Mouse (Mus musculus) forebrain, embryonic 14.5 days (tissue): ENCODE data around the gene Slc38a9. TPM values are rescaled to one million over a fixed set of nuclear protein-coding genes. Genes with fewer than 3 reads are reported as not detected.

Experiments used
- ATAC-seq: fragments of 200-750 bp; cut with Nextera tagmentation; 2 replicates; pipeline ENCODE4 v1.8.0; 2017; ENCODE audit warnings: mild to moderate bottlenecking, moderate library complexity
- DNase-seq: peaks from one replicate; pipeline ENCODE4 v3.0.0-alpha.2; 2015; ENCODE audit warnings: low spot score
- H3K27ac ChIP-seq: fragments of 300-500 bp; sonication (generic); 2 replicates; pipeline ENCODE4 v1.5.1; 2014; ENCODE audit warnings: low read depth, mild to moderate bottlenecking, control low read depth, low read length, moderate library complexity
- H3K27me3 ChIP-seq: fragments of 300-500 bp; sonication (generic); replicated peaks from 2 replicates; pipeline ENCODE4 v1.6.1; 2014; ENCODE audit warnings: low read length, control low read depth, mixed read lengths; ENCODE audit not compliant: control insufficient read depth, insufficient read depth
- H3K36me3 ChIP-seq: fragments of 300-500 bp; sonication (generic); 2 replicates; pipeline ENCODE4 v1.6.1; 2014; ENCODE audit warnings: low read length, control low read depth; ENCODE audit not compliant: control insufficient read depth, insufficient read depth
- H3K4me1 ChIP-seq: fragments of 300-500 bp; sonication (generic); 2 replicates; pipeline ENCODE4 v1.6.1; 2014; ENCODE audit warnings: antibody characterized with exemption, low read length, control low read depth; ENCODE audit not compliant: control insufficient read depth, insufficient read depth
- H3K4me2 ChIP-seq: fragments of 300-500 bp; sonication (generic); 2 replicates; pipeline ENCODE4 v1.6.1; 2014; ENCODE audit warnings: mild to moderate bottlenecking, control low read depth, low read length
- H3K4me3 ChIP-seq: fragments of 300-500 bp; sonication (generic); 2 replicates; pipeline ENCODE4 v1.5.1; 2014; ENCODE audit warnings: low read depth, low read length, control low read depth
- H3K9ac ChIP-seq: fragments of 300-500 bp; sonication (generic); 2 replicates; pipeline ENCODE4 v1.6.1; 2014; ENCODE audit warnings: mild to moderate bottlenecking, low read length, control low read depth, moderate library complexity
- H3K9me3 ChIP-seq: fragments of 300-500 bp; sonication (generic); replicated peaks from 2 replicates; pipeline ENCODE4 v1.6.1; 2016; ENCODE audit warnings: low read length, control low read depth, mixed read lengths; ENCODE audit not compliant: control insufficient read depth
- WGBS: fragments of 180-500 bp; shearing (Covaris S2); extraction: QIAGEN DNeasy Blood & Tissue Kit; methylation state at CpG from one replicate; pipeline ENCODE4 v1.1.7; 2014; 5-methylcytosine and 5-hydroxymethylcytosine counted together
- polyA plus RNA-seq: library from polyadenylated mRNA; unstranded; fragments of >200 nt; fragmentation: Nextera tagmentation; extraction: Ambion mirVana; gene quantifications from 2 replicates; pipeline ENCODE4 v1.2.1, GENCODE M21; 2014

Slc38a9 gene
- polyA plus RNA-seq, 1 experiment from 2014 or later: 16.8 TPM

DNA sequence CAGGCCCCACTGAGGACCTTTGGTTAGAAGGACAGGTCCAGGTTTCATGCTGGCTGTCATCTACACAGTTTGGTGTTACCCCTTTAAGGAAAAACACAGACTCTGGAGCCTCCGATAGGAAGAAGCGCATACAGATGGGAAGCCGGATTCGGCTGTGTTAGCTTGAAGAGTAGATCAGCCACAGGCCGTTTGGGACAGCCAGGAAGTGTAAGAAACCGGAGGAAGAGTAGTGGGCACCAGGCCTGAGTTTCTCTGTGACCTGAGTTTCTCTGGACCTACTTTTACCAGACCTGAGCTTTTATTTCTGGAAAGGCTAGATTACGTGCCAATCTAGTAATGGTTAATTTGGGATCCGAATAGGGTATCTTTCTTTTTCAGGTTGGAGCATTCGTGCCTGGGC, 76.6 kb downstream of the Slc38a9 start:
- Histone ChIP-seq H3K4me2 (no peak overlapping the region), H3K4me3 (no peak overlapping the region), H3K36me3 (0 out of 2 replicates have a peak, but pooled peaks cover 5% of the 10 kb centered on the region), H3K27ac (no peak overlapping the region), H3K9me3 (no peaks in the 10 kb centered on the region), H3K4me1 (no peaks in the 10 kb centered on the region), H3K27me3 (no peaks in the 10 kb centered on the region), H3K9ac (no peak overlapping the region)
- ATAC-seq: no peak
- no peak for DNase-seq
- 89% methylated on average over 9 of the region's 9 CpGs for WGBS

DNA sequence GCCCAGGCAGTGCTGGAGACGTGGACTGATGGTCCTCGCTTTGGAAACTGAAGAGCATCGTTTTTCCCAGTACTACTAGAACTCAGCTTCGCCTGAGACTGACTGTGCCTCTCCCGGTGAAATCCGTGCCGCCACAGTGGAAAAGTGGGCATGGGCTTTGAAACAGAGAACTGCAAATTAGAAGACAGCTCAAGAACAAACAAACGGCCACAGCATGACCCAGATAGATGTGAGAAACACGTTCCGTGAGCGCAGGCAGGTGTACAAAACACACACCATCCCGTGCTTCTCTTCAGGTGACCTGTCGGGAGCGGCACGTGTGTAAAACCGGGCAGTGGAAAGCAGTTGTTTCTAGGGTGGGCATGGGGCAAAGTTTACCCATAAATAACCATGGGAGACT, 77.5 kb downstream of the Slc38a9 start:
- ATAC-seq (no peak), DNase-seq (no peak)
- H3K27ac ChIP-seq: no peak overlapping the region
- H3K4me1 ChIP-seq: no peaks in the 10 kb centered on the region
- no peaks in the 10 kb centered on the region for H3K27me3 ChIP-seq
- H3K9me3 ChIP-seq: no peaks in the 10 kb centered on the region
- WGBS: 92% methylated on average over 16 of the region's 16 CpGs
- no peaks in the 10 kb centered on the region for H3K36me3 ChIP-seq
- H3K4me2 ChIP-seq: no peak overlapping the region
- H3K9ac ChIP-seq: no peak overlapping the region
- H3K4me3 ChIP-seq: no peak overlapping the region

DNA sequence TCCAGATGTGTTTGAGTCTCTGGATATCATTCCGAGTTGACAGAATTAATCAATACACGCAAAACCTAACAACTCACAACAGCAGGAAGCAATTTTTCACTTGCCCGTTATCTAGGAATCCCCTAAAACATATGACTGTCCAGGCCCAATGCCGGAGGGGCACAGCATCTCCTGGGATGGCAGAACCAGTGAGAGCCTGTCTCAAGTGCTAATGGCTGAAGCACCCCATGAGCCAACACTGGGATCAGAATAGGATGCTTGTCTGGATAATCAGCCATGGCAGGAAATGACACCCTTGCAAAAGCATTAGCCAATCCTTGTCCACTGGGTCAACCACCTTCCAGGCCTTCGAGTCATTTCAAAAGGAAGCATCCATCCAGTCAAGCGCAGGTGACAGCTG, 79.5 kb downstream of the Slc38a9 start:
- no peak overlapping the region for H3K4me3 ChIP-seq
- no peak for DNase-seq
- H3K4me1 ChIP-seq: no peaks in the 10 kb centered on the region
- 88% methylated on average over 6 of the region's 6 CpGs for WGBS
- no peak for ATAC-seq
- no peak overlapping the region for H3K27ac ChIP-seq
- H3K27me3 ChIP-seq: no peaks in the 10 kb centered on the region
- no peaks in the 10 kb centered on the region for H3K9me3 ChIP-seq
- H3K4me2 ChIP-seq: no peak overlapping the region
- H3K9ac ChIP-seq: no peak overlapping the region
- H3K36me3 ChIP-seq: no peaks in the 10 kb centered on the region

DNA sequence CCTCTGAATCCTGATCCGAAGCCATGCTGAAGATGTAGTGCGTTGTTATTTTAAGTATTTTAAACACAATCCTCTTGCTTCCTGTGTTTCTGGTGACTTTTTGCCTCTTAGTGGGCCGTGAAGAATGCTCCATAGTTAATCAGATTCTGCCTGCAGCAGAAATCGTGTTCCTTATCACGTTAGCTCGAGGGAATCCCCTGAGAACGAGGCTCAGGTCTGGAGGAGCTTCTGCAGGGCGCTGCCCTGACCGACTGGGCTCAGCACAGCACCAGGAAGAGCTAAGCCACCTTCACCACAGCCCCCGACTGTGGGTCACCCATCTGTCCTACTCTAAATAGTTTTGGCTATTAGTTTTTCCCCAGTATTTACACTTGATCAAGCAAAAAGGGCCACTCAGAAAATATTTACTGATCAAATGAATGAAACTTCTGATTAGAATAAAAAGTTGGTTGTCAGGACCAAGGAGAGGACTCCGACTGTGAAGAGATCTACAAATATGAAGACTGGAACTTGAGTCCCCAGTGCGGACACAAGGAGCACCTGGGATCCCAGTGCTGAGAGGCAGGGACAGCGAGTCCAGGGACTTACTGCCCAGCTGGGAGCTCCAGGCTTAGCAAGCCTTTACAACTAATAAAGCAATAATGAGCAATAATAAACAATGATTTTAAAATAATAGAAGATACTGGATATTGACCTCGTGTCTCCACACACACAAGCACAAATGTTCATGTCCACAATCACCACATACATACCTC, 81.7 kb downstream of the Slc38a9 start:
- H3K9me3 ChIP-seq: no peaks in the 10 kb centered on the region
- no peak for ATAC-seq
- H3K27ac ChIP-seq: no peak overlapping the region
- H3K27me3 ChIP-seq: no peaks in the 10 kb centered on the region
- no peak overlapping the region for H3K4me2 ChIP-seq
- H3K4me1 ChIP-seq: no peaks in the 10 kb centered on the region
- H3K4me3 ChIP-seq: no peak overlapping the region
- no peaks in the 10 kb centered on the region for H3K36me3 ChIP-seq
- no peak for DNase-seq
- H3K9ac ChIP-seq: no peak overlapping the region
- 73% methylated on average over 14 of the region's 14 CpGs for WGBS

DNA sequence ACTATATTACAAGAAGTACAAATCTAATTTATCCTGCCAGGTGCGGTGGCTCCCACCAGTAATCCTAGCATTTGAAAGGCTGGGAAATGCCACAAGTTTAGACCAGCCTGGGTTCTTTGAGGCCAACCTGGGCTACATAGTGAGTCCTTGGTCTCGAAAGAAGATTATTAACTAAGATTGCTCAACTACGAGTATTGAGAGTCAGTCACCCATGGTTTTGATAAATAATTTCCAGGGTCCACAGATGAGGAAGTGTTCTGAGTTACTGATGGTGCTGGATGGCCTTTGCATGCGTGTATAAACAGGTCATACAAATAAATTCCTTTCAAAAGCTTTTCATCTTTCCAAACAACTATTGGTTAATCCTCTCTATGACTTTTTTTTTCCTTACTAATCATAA, 83.1 kb downstream of the Slc38a9 start:
- H3K9me3 ChIP-seq: no peaks in the 10 kb centered on the region
- H3K4me1 ChIP-seq: no peaks in the 10 kb centered on the region
- no peaks in the 10 kb centered on the region for H3K27me3 ChIP-seq
- H3K4me2 ChIP-seq: no peak overlapping the region
- DNase-seq (no peak), ATAC-seq (no peak)
- H3K36me3 ChIP-seq: no peaks in the 10 kb centered on the region
- no peak overlapping the region for H3K9ac ChIP-seq
- 83% methylated on average over 4 of the region's 4 CpGs for WGBS
- H3K4me3 ChIP-seq: no peak overlapping the region
- H3K27ac ChIP-seq: no peak overlapping the region

DNA sequence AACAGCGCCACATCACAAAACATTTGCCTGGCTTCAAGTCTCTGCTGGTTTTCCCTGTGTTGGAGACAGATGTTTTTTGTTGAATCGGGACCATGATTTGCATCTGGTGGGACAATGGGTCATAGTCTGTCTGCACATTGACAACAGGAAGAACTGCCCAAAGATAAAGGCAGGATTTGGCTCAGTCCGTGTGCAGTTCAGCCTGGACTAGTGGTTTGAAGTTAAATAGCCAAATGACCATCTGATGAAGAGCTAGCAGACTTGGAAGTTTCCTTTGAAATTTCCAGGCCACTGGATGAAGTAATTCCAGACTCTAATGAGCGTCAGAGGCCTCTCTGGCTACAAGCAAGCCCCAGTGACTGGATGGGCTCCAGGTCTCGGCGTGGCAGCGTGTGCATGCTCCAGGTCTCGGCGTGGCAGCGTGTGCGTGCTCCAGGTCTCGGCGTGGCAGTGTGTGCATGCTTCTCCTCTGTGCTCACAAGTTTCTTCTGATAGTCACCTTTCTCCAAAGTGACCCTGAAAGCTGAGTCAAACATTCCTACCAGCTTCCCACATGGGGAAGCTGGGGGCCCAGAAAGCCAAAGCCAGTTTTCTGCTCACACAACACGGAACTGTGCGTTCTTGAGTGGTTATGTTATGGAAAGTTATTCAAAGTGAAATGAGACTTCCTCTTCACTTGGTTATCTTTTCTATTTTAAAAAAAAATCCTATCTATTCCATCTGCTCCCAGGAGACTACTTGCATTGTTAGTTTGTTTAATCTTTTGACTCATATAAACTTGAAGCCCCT, 83.7 kb downstream of the Slc38a9 start:
- 91% methylated on average over 15 of the region's 15 CpGs for WGBS
- Histone ChIP-seq H3K4me3 (no peak overlapping the region), H3K9me3 (no peaks in the 10 kb centered on the region), H3K4me1 (no peaks in the 10 kb centered on the region), H3K36me3 (no peaks in the 10 kb centered on the region), H3K27ac (no peak overlapping the region), H3K27me3 (no peaks in the 10 kb centered on the region), H3K4me2 (no peak overlapping the region), H3K9ac (no peak overlapping the region)
- ATAC-seq (no peak), DNase-seq (no peak)

DNA sequence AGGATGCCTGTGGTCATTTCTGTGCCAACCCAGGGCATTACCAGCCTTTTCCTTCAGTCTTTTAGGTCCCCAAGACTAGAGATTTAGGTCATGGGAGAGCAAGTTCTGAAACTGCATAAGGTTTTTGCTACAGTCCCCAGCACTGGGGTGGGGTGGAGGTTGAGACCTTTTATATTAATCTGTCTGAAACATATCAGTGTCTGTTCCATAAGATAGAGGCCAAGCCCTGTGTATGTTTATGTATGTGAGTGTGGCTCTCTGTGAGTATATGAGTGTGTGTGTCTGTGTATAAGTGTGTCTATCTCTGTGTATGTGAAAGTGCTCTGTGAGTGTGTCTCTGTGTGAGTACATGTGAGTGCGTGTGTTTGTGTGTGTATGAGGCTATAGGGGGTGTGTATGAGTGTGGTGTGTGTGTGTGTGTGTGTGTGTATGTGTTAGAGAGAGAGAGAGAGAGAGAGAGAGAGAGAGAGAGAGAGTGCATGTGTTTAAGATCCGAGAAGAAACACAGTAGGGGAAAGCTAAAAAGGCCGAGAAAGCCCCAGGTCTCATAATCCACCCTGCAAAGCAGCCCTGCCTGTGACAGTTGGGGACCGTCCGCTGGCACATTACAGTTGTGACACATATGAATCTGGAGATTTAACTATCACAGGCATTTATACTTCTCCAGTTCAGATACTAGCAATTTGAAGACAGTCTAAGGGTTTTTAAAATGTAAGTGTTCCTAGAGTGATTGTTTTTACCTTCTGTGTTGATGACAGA, 85.6 kb downstream of the Slc38a9 start:
- Histone ChIP-seq H3K27ac (no peak overlapping the region), H3K36me3 (no peaks in the 10 kb centered on the region), H3K9me3 (no peaks in the 10 kb centered on the region), H3K4me1 (peaks cover 1% of the 10 kb centered on the region), H3K27me3 (no peaks in the 10 kb centered on the region), H3K4me2 (no peak overlapping the region), H3K4me3 (no peak overlapping the region), H3K9ac (no peak overlapping the region)
- no peak for ATAC-seq
- no peak for DNase-seq
- WGBS: 79% methylated on average over 5 of the region's 5 CpGs

DNA sequence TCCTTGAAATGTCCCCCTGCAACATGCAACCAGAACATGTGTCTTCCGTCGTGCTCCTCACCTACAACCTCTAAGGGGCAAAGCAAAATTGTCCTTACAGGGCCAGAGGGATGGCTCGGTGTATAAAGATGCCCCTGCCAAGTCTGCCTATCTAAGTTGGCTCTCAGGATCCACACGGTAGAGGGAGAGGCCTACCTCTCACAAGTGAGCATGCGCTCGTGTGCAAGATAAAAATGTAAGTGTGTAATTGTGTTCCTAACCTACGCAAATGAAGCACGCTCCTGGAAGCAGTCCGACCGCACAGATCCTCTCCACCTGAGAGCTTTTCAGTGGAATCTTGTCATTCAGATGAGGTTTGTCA, 86.1 kb downstream of the Slc38a9 start:
- no peaks in the 10 kb centered on the region for H3K36me3 ChIP-seq
- no peaks in the 10 kb centered on the region for H3K27me3 ChIP-seq
- H3K4me2 ChIP-seq: no peak overlapping the region
- no peak overlapping the region for H3K4me3 ChIP-seq
- ATAC-seq (no peak), DNase-seq (no peak)
- no peak overlapping the region for H3K27ac ChIP-seq
- H3K9me3 ChIP-seq: no peaks in the 10 kb centered on the region
- no peak overlapping the region for H3K9ac ChIP-seq
- 93% methylated on average over 10 of the region's 10 CpGs for WGBS
- H3K4me1 ChIP-seq: peaks cover 6% of the 10 kb centered on the region
